Mouse (Mus musculus) ES-E14 (cell line): ENCODE measurements at regions not wholly inside any gene's neighbourhood (a gene's known extent, or its start where the extent isn't known, plus 50 kb on each side); places are given as distances from the start of the nearest gene placed in this dataset.
"Not testable (repeated sequence)": the region's sequence is repeated elsewhere in the genome, so short reads cannot be mapped to it uniquely, and the experiment has no call there.

Experiments used
- HCFC1 ChIP-seq: IDR thresholded peaks from 2 replicates; pipeline ENCODE4 v1.6.1; 2012; ENCODE audit warnings: low read length, inconsistent platforms, borderline replicate concordance; ENCODE audit not compliant: insufficient read depth
- MAFK ChIP-seq: IDR thresholded peaks from 2 replicates; pipeline ENCODE4 v1.6.1; 2014; ENCODE audit warnings: mild to moderate bottlenecking, low read depth, low read length, inconsistent platforms; ENCODE audit not compliant: insufficient read depth
- ZC3H11A ChIP-seq: IDR thresholded peaks from 2 replicates; pipeline ENCODE4 v1.6.1; 2012; ENCODE audit warnings: low read depth, mild to moderate bottlenecking, inconsistent platforms, low read length, borderline replicate concordance
- ZNF384 ChIP-seq: IDR thresholded peaks from 2 replicates; pipeline ENCODE4 v1.6.1; 2012; ENCODE audit warnings: low read depth, low read length, inconsistent platforms

DNA sequence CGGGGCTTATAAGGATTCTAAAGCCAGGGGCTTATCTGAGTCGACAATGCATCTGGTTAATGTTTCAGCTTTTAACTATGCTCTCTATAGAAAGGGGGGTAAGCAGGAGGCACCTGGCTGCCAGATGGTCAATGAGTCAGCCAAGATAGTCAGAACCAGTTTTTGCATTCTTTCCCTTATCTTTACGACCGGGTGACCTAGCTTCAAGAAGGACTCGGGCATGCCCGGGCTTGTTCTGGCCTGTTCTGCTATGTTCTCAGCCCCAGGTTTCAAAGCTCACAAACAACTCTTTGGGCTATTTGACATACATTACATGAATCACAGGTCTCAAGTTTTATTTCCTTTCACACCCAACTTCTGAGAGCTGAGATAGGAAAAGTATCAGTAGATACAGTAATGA lies 348.6 kb upstream of the Impg1 start:
- TF ChIP-seq MAFK, ZC3H11A, HCFC1, ZNF384: not testable (repeated sequence)
